Mouse (Mus musculus): Measurements from ENCODE around the gene Cnnm4. TPM values are rescaled to one million over a fixed set of nuclear protein-coding genes. Genes with fewer than 3 reads are reported as not detected.

Gene Cnnm4
- polyA plus RNA-seq, 1 experiment from 2014 or later: 40.2 TPM

DNA sequence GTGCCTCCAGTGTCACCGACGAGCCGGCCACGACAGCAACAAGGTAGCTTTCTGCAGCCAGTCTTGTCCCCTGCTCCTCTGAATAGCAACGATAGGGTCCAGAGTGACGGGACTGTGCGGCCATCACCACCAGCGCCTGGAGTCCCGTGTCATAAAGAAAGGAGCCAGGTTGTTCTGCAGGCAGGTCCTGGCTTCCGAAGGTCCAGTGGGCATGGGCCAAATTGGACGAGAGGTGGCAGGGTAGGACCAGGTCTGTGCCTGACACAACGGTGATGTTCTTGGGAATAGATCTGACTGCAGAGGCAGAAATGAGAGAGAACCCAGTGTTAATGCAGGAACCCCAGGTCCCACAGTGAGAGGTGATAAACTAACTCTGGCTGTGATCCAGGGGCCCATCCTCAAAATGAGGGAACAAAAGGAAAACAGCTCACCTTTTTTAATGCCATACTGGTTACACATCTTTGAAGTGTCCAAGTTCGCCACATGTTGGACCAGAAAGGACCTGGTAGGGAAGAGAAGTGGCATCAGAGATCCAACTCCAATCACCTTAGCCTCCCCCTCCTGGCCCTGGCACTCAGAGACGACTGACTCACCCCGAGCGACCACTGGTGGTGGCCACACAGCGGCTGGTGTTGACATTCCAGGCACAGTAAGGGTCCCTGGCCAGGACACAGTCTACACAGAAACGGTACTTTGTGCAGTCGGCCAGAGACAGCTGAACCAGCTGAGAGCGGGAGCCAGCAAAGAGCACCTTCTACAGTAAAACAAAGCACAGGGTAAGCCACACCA, 78.8 kb downstream of the Cnnm4 start:
- no peak overlapping the region for H3K27ac ChIP-seq (ENCODE audit: low read length)
- H3K4me1 ChIP-seq (ENCODE audit: control insufficient read depth, insufficient read depth, low read length): peaks cover 46% of the 10 kb centered on the region
- H3K4me3 ChIP-seq (ENCODE audit: low read length): no peak overlapping the region
- H3K4me2 ChIP-seq (ENCODE audit: low read depth, low read length): no peak overlapping the region
- no peak for ATAC-seq
- H3K27me3 ChIP-seq (replicated peaks; ENCODE audit: control insufficient read depth, insufficient read depth, low read length): no peaks in the 10 kb centered on the region
- no peak overlapping the region for H3K9ac ChIP-seq (ENCODE audit: low read depth, low read length)
- peaks cover 36% of the 10 kb centered on the region for H3K36me3 ChIP-seq (ENCODE audit: control insufficient read depth, insufficient read depth, low read length)
- no peaks in the 10 kb centered on the region for H3K9me3 ChIP-seq (ENCODE audit: control insufficient read depth, low read length)
- 75% methylated on average over 20 of the region's 20 CpGs for WGBS

- H3K27ac ChIP-seq (ENCODE audit: low read length): no peak overlapping the region
- H3K36me3 ChIP-seq (ENCODE audit: control insufficient read depth, insufficient read depth, low read length): peaks cover 36% of the 10 kb centered on the region
- no peak for ATAC-seq
- no peak overlapping the region for H3K9ac ChIP-seq (ENCODE audit: low read depth, low read length)
- H3K4me2 ChIP-seq (ENCODE audit: low read depth, low read length): no peak overlapping the region
- no peaks in the 10 kb centered on the region for H3K9me3 ChIP-seq (ENCODE audit: control insufficient read depth, low read length)
- H3K27me3 ChIP-seq (replicated peaks; ENCODE audit: control insufficient read depth, insufficient read depth, low read length): no peaks in the 10 kb centered on the region
- 88% methylated on average over 17 of the region's 17 CpGs for WGBS
- H3K4me3 ChIP-seq (ENCODE audit: low read length): no peak overlapping the region
- H3K4me1 ChIP-seq (ENCODE audit: control insufficient read depth, insufficient read depth, low read length): peaks cover 41% of the 10 kb centered on the region
These were observed 80.5 kb downstream of the Cnnm4 start for GRCm38 (mm10) chr1:36551904-36552303.

DNA sequence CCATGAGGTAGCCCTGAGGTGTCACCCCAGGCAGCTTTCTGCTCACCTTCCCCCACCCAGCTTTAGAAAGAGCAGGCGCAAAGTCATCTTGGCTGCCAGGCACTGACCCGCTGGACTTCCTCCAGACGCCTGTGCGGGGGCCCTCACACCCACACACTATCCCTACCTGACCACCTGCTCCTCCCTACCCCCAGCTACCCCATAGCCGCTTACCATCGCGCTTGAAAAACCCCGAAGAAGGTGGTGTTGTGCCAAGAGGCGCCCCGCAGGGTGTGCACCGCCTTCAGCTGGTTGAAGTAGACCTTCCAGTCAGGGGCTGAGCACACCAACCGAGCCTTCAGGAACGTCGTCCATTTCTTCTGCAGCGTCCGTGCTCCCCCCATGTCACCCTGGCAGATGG, 81.1 kb downstream of the Cnnm4 start:
- no peak for ATAC-seq
- H3K4me3 ChIP-seq (ENCODE audit: low read length): no peak overlapping the region
- peaks cover 39% of the 10 kb centered on the region for H3K4me1 ChIP-seq (ENCODE audit: control insufficient read depth, insufficient read depth, low read length)
- no peak overlapping the region for H3K9ac ChIP-seq (ENCODE audit: low read depth, low read length)
- no peak overlapping the region for H3K27ac ChIP-seq (ENCODE audit: low read length)
- H3K36me3 ChIP-seq (ENCODE audit: control insufficient read depth, insufficient read depth, low read length): peaks cover 36% of the 10 kb centered on the region
- H3K9me3 ChIP-seq (ENCODE audit: control insufficient read depth, low read length): no peaks in the 10 kb centered on the region
- WGBS: 82% methylated on average over 16 of the region's 16 CpGs
- no peaks in the 10 kb centered on the region for H3K27me3 ChIP-seq (replicated peaks; ENCODE audit: control insufficient read depth, insufficient read depth, low read length)
- no peak overlapping the region for H3K4me2 ChIP-seq (ENCODE audit: low read depth, low read length)

GRCm38 (mm10) chr1:36554633-36555399, 83.4 kb downstream of the Cnnm4 start:
- Histone ChIP-seq H3K9ac (ENCODE audit: low read depth, low read length) (peak overlapping the region; percentile 94; the same call in 1 of the 2 replicates), H3K4me2 (ENCODE audit: low read depth, low read length) (peak overlapping the region; percentile 86; the same call in 1 of the 2 replicates), H3K36me3 (ENCODE audit: control insufficient read depth, insufficient read depth, low read length) (peaks cover 26% of the 10 kb centered on the region), H3K4me3 (ENCODE audit: low read length) (peak overlapping the region; percentile 89), H3K4me1 (ENCODE audit: control insufficient read depth, insufficient read depth, low read length) (peaks cover 34% of the 10 kb centered on the region), H3K27me3 (replicated peaks; ENCODE audit: control insufficient read depth, insufficient read depth, low read length) (no peaks in the 10 kb centered on the region), H3K27ac (ENCODE audit: low read length) (peak overlapping the region; percentile 42; the same call in 1 of the 2 replicates), H3K9me3 (ENCODE audit: control insufficient read depth, low read length) (no peaks in the 10 kb centered on the region)
- no peak for ATAC-seq
- WGBS: 69% methylated on average over 21 of the region's 21 CpGs

DNA sequence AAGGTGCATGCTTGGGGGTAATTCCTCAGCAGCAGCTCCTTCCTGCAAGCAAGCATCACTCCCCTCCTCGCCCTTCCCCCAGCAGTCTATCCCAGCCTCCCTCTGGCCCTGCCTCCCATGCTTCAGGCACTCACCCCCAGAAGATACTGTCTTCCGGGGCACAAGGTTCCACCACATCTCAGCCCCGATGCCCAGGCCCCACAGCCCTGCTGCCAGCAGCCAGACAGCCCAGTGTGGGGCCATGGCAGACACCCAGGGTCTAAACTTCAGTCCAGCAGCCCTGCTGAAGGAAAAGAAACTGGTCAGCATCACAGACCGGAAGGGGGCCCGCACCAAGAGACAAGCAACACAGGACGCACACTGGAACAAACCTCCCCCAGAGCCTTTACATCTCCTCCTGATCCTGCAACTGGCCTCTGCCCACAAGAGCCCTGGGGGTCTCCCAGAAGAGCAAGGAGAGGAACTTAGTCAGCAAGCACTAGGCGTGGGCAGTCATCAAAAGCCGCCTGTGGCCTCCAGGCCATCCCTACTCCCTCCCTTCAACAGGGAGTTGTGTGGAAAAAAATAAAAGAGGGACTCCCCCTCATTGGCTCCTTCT, 84.5 kb downstream of the Cnnm4 start:
- Histone ChIP-seq H3K27ac (ENCODE audit: low read length) (peak overlapping the region; percentile 98), H3K4me1 (ENCODE audit: control insufficient read depth, insufficient read depth, low read length) (peaks cover 34% of the 10 kb centered on the region), H3K27me3 (replicated peaks; ENCODE audit: control insufficient read depth, insufficient read depth, low read length) (no peaks in the 10 kb centered on the region), H3K9ac (ENCODE audit: low read depth, low read length) (peak overlapping the region; percentile 94), H3K9me3 (ENCODE audit: control insufficient read depth, low read length) (no peaks in the 10 kb centered on the region), H3K36me3 (ENCODE audit: control insufficient read depth, insufficient read depth, low read length) (peaks cover 22% of the 10 kb centered on the region), H3K4me2 (ENCODE audit: low read depth, low read length) (peak overlapping the region; percentile 86), H3K4me3 (ENCODE audit: low read length) (peak overlapping the region; percentile 89)
- WGBS: 6% methylated on average over 8 of the region's 8 CpGs
- no peak for ATAC-seq

- H3K9ac ChIP-seq (ENCODE audit: low read depth, low read length): peak overlapping the region; percentile 94
- WGBS: under 1% methylated on average over 52 of the region's 52 CpGs
- no peaks in the 10 kb centered on the region for H3K27me3 ChIP-seq (replicated peaks; ENCODE audit: control insufficient read depth, insufficient read depth, low read length)
- ATAC-seq: peak; percentile 75
- peaks cover 21% of the 10 kb centered on the region for H3K36me3 ChIP-seq (ENCODE audit: control insufficient read depth, insufficient read depth, low read length)
- no peaks in the 10 kb centered on the region for H3K9me3 ChIP-seq (ENCODE audit: control insufficient read depth, low read length)
- H3K4me2 ChIP-seq (ENCODE audit: low read depth, low read length): peak overlapping the region; percentile 86
- H3K4me1 ChIP-seq (ENCODE audit: control insufficient read depth, insufficient read depth, low read length): peaks cover 34% of the 10 kb centered on the region
- peak overlapping the region; percentile 98 for H3K27ac ChIP-seq (ENCODE audit: low read length)
- H3K4me3 ChIP-seq (ENCODE audit: low read length): peak overlapping the region; percentile 89
These were observed 85.4 kb downstream of the Cnnm4 start for GRCm38 (mm10) chr1:36556553-36557456.

- peak overlapping the region; percentile 86 for H3K4me2 ChIP-seq (ENCODE audit: low read depth, low read length)
- ATAC-seq: peak; percentile 76
- no peaks in the 10 kb centered on the region for H3K9me3 ChIP-seq (ENCODE audit: control insufficient read depth, low read length)
- no peaks in the 10 kb centered on the region for H3K27me3 ChIP-seq (replicated peaks; ENCODE audit: control insufficient read depth, insufficient read depth, low read length)
- peak overlapping the region; percentile 98 for H3K27ac ChIP-seq (ENCODE audit: low read length)
- H3K4me1 ChIP-seq (ENCODE audit: control insufficient read depth, insufficient read depth, low read length): peaks cover 34% of the 10 kb centered on the region
- peak overlapping the region; percentile 89 for H3K4me3 ChIP-seq (ENCODE audit: low read length)
- under 1% methylated on average over 48 of the region's 48 CpGs for WGBS
- peaks cover 15% of the 10 kb centered on the region for H3K36me3 ChIP-seq (ENCODE audit: control insufficient read depth, insufficient read depth, low read length)
- peak overlapping the region; percentile 94 for H3K9ac ChIP-seq (ENCODE audit: low read depth, low read length)
These were observed 86.1 kb downstream of the Cnnm4 start for GRCm38 (mm10) chr1:36557457-36558011.

Measured in intestine, embryonic 16.5 days (tissue).